In the genomic region with DNA sequence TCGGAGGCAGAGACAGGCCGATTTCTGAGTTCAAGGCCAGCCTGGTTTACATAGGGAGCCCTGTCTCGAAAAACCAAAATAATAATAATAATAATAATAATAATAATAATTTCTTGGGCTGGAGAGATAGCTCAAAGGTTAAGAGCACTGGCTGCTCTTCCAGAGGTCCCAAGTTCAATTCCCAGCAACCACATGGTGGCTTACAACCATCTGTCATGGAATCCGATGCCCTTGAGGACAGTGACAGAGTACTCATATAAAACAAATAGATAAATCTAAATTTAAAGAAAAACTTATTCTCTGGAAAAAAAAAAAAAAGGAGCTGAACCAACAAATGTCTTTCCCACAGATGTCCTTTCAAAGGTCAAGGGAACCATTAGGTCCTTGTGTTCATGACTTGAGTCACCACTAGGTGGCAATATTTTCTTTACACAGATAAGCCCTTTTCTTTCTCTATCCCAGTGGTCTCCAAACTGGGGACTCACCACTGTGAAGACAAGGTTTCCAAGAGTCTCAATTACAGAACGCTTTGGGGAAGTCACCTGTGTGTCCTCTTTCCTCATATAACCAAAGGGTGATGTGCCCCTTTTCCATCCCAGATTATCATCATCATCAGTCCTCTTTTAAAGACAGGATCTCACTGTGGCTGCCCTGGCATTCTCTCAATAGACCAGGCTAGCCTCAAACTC, we compare ENCODE assay signal across 8 mouse cellular contexts.
DNase-seq lines count a peak whose midpoint lies in the region; ATAC-seq and TF ChIP-seq lines count a peak whose summit lies in the region.

No protein-coding gene starts in this region.

- peak; percentile 22; the same call in 1 of the 2 replicates for TF ChIP-seq CTCF in cerebellum, adult 2 months (IDR thresholded peaks at IDR 0.05; ENCODE audit: borderline replicate concordance, insufficient read depth, low read depth, low read length)
- peak; percentile 78 for TF ChIP-seq CTCF in lung, postnatal 0 days (IDR thresholded peaks at IDR 0.05)

- no peak overlapping the region for H3K27ac ChIP-seq in hindbrain, embryonic 11.5 days (ENCODE audit: low read depth, low read length)
- no peak overlapping the region for H3K27ac ChIP-seq in hindbrain, embryonic 10.5 days
- H3K27ac ChIP-seq in cerebellum, adult 2 months (ENCODE audit: insufficient read depth, low read length), result no peak overlapping the region
- no peak overlapping the region for H3K27ac ChIP-seq in lung, postnatal 0 days (ENCODE audit: low read length)

- no peaks in the 10 kb centered on the region for H3K36me3 ChIP-seq in hindbrain, embryonic 11.5 days (ENCODE audit: control insufficient read depth, insufficient read depth, low read length)
- H3K36me3 ChIP-seq in hindbrain, embryonic 10.5 days, result no peaks in the 10 kb centered on the region
- H3K36me3 ChIP-seq in lung, postnatal 0 days (ENCODE audit: insufficient read depth, low read length), result no peaks in the 10 kb centered on the region

- H3K9me3 ChIP-seq in hindbrain, embryonic 11.5 days (ENCODE audit: control insufficient read depth, low read length), result no peaks in the 10 kb centered on the region
- no peaks in the 10 kb centered on the region for H3K9me3 ChIP-seq in hindbrain, embryonic 10.5 days
- H3K9me3 ChIP-seq in lung, postnatal 0 days (ENCODE audit: low read length), result no peaks in the 10 kb centered on the region

- WGBS in hindbrain, embryonic 11.5 days, result 62% methylated on average over 5 of the region's 5 CpGs
- 63% methylated on average over 5 of the region's 5 CpGs for WGBS in hindbrain, embryonic 10.5 days
- 69% methylated on average over 5 of the region's 5 CpGs for WGBS in cerebellum, adult 2 months
- 69% methylated on average over 5 of the region's 5 CpGs for WGBS in lung, postnatal 0 days

- H3K4me2 ChIP-seq in hindbrain, embryonic 11.5 days (replicated peaks; ENCODE audit: low read depth, low read length), result no peak overlapping the region
- H3K4me2 ChIP-seq in lung, postnatal 0 days (replicated peaks; ENCODE audit: low read depth, low read length), result no peak overlapping the region

- TF ChIP-seq POLR2A in cerebellum, adult 2 months (IDR thresholded peaks at IDR 0.05; ENCODE audit: borderline replicate concordance, insufficient read depth, low read length), result no peak

- peak; percentile 68 for DNase-seq in hindbrain, embryonic 11.5 days (ENCODE audit: low spot score)
- no peak for DNase-seq in hindbrain, embryonic 10.5 days (ENCODE audit: low spot score)
- DNase-seq in cerebellum, adult 2 months, result peak; percentile 8 to 16
- DNase-seq in heart, postnatal 10 days, result peak; percentile 29 to 54
- peak; percentile 85 for DNase-seq in lung, postnatal 0 days (ENCODE audit: low spot score)
- no peak for DNase-seq in frontal cortex, postnatal 10 days (ENCODE audit: low spot score in 2 of 2)
- DNase-seq in urinary bladder, postnatal 10 days (ENCODE audit: low spot score), result no peak

- no peak overlapping the region for H3K9ac ChIP-seq in hindbrain, embryonic 11.5 days (ENCODE audit: low read depth, low read length)
- no peak overlapping the region for H3K9ac ChIP-seq in lung, postnatal 0 days (replicated peaks; ENCODE audit: low read depth)

- ATAC-seq in hindbrain, embryonic 11.5 days (ENCODE audit: low FRiP score), result peak; percentile 60; the same call in 1 of the 2 replicates
- peak; percentile 43 for ATAC-seq in CD4-positive, CD25-positive, alpha-beta regulatory T cell, adult 4 months
- ATAC-seq in lung, postnatal 0 days, result no peak

- H3K4me3 ChIP-seq in hindbrain, embryonic 11.5 days (ENCODE audit: low read depth, low read length), result no peak overlapping the region
- H3K4me3 ChIP-seq in hindbrain, embryonic 10.5 days, result no peak overlapping the region
- H3K4me3 ChIP-seq in cerebellum, adult 2 months (replicated peaks; ENCODE audit: insufficient read depth, low read depth, low read length), result no peak overlapping the region
- no peak overlapping the region for H3K4me3 ChIP-seq in lung, postnatal 0 days (ENCODE audit: low read depth, low read length)

- no peak for TF ChIP-seq EP300 in lung, postnatal 0 days (IDR thresholded peaks at IDR 0.05)

- intact Hi-C loops in heart, postnatal 10 days (cut with DNase I), result loop anchor here (1.0 to 5.0 kb wide), 5 partner anchors 63 to 517 kb away; a partner anchor contains a TSS

- no peaks in the 10 kb centered on the region for H3K4me1 ChIP-seq in hindbrain, embryonic 11.5 days (replicated peaks; ENCODE audit: control insufficient read depth, insufficient read depth, low read length)
- no peaks in the 10 kb centered on the region for H3K4me1 ChIP-seq in hindbrain, embryonic 10.5 days (replicated peaks)
- no peaks in the 10 kb centered on the region for H3K4me1 ChIP-seq in cerebellum, adult 2 months (ENCODE audit: control insufficient read depth, insufficient read depth, low read length)
- no peaks in the 10 kb centered on the region for H3K4me1 ChIP-seq in lung, postnatal 0 days (ENCODE audit: insufficient read depth, low read depth, low read length)

- no peaks in the 10 kb centered on the region for H3K27me3 ChIP-seq in hindbrain, embryonic 11.5 days (ENCODE audit: control insufficient read depth, insufficient read depth, low read length)
- no peaks in the 10 kb centered on the region for H3K27me3 ChIP-seq in hindbrain, embryonic 10.5 days (ENCODE audit: insufficient read depth, poor library complexity, severe bottlenecking)
- H3K27me3 ChIP-seq in cerebellum, adult 2 months (ENCODE audit: control insufficient read depth, insufficient read depth, low read length), result no peaks in the 10 kb centered on the region
- H3K27me3 ChIP-seq in lung, postnatal 0 days (replicated peaks; ENCODE audit: insufficient read depth, low read length), result no peaks in the 10 kb centered on the region

Comparison
In these comparisons a context has a peak if more than half of its experiments do, and no peak if none do; other contexts are left out.
1. DNase-seq: peak in hindbrain, embryonic 11.5 days (single experiment), cerebellum, adult 2 months (2 of 2), heart, postnatal 10 days (2 of 2) and lung, postnatal 0 days (single experiment); none in hindbrain, embryonic 10.5 days (single experiment), frontal cortex, postnatal 10 days (0 of 2) and urinary bladder, postnatal 10 days (single experiment).